Mouse (Mus musculus) embryonic facial prominence, embryonic 12.5 days (tissue): ENCODE measurements around the gene Rfwd3. TPM values are rescaled to one million over a fixed set of nuclear protein-coding genes. Genes with fewer than 3 reads are reported as not detected.
A peak's percentile ranks its signal among the peaks of the same experiment; 100 is the strongest.
"Not testable (repeated sequence)": the region's sequence is repeated elsewhere in the genome, so short reads cannot be mapped to it uniquely, and the experiment has no call there.

Experiments
- ATAC-seq: fragments of 200-750 bp; cut with Nextera tagmentation; 2 replicates; pipeline ENCODE4 v1.8.0; 2017; ENCODE audit not compliant: insufficient number of reproducible peaks, insufficient read depth, low FRiP score, low TSS enrichment
- H3K27ac ChIP-seq: fragments of 300-500 bp; sonication (generic); 2 replicates; pipeline ENCODE4 v1.5.1; 2016; ENCODE audit warnings: mild to moderate bottlenecking
- H3K27me3 ChIP-seq: fragments of 300-500 bp; sonication (generic); 2 replicates; pipeline ENCODE4 v1.6.1; 2016; ENCODE audit warnings: mild to moderate bottlenecking, moderate library complexity
- H3K36me3 ChIP-seq: fragments of 300-500 bp; sonication (generic); 2 replicates; pipeline ENCODE4 v1.6.1; 2016; ENCODE audit warnings: mild to moderate bottlenecking
- H3K4me1 ChIP-seq: fragments of 300-500 bp; sonication (generic); 2 replicates; pipeline ENCODE4 v1.6.1; 2016
- H3K4me2 ChIP-seq: fragments of 300-500 bp; sonication (generic); replicated peaks from 2 replicates; pipeline ENCODE4 v1.6.1; 2016; ENCODE audit warnings: mild to moderate bottlenecking, moderate library complexity
- H3K4me3 ChIP-seq: fragments of 300-500 bp; sonication (generic); 2 replicates; pipeline ENCODE4 v1.5.1; 2016; ENCODE audit warnings: mild to moderate bottlenecking
- H3K9ac ChIP-seq: fragments of 300-500 bp; sonication (generic); 2 replicates; pipeline ENCODE4 v1.6.1; 2016; ENCODE audit warnings: mild to moderate bottlenecking, moderate library complexity
- H3K9me3 ChIP-seq: fragments of 300-500 bp; sonication (generic); 2 replicates; pipeline ENCODE4 v1.6.1; 2016; ENCODE audit warnings: mild to moderate bottlenecking, moderate library complexity
- WGBS: fragments of 180-500 bp; shearing (Covaris S2); methylation state at CpG from one replicate; pipeline ENCODE4 v1.1.7; 2016; 5-methylcytosine and 5-hydroxymethylcytosine counted together
- polyA plus RNA-seq: library from polyadenylated mRNA; unstranded; fragments of >200 nt; fragmentation: Nextera tagmentation; extraction: Ambion mirVana; gene quantifications from 2 replicates; pipeline ENCODE4 v1.2.1, GENCODE M21; 2016

Rfwd3 gene
- polyA plus RNA-seq, 1 experiment from 2014 or later: 67.8 TPM

GRCm38 (mm10) chr8:111268277-111268676, 31.7 kb downstream of the Rfwd3 start:
- 0 out of 2 replicates have a peak, but pooled peaks cover 6% of the 10 kb centered on the region for H3K9me3 ChIP-seq
- no peak overlapping the region for H3K9ac ChIP-seq
- H3K27ac ChIP-seq: no peak overlapping the region
- ATAC-seq: no peak
- no peaks in the 10 kb centered on the region for H3K27me3 ChIP-seq
- no peak overlapping the region for H3K4me2 ChIP-seq
- peaks cover 17% of the 10 kb centered on the region for H3K36me3 ChIP-seq
- H3K4me1 ChIP-seq: no peaks in the 10 kb centered on the region
- H3K4me3 ChIP-seq: no peak overlapping the region
- WGBS: 74% methylated on average over 2 of the region's 2 CpGs

- peaks cover 12% of the 10 kb centered on the region; the same call in 1 of the 2 replicates for H3K36me3 ChIP-seq
- H3K27me3 ChIP-seq, H3K9ac ChIP-seq, H3K4me1 ChIP-seq, ATAC-seq, H3K4me3 ChIP-seq, H3K27ac ChIP-seq, H3K4me2 ChIP-seq, H3K9me3 ChIP-seq: not testable (repeated sequence)
- 69% methylated on average over 7 of the region's 7 CpGs for WGBS
Measured at GRCm38 (mm10) chr8:111266161-111266560, 33.9 kb downstream of the Rfwd3 start.

DNA sequence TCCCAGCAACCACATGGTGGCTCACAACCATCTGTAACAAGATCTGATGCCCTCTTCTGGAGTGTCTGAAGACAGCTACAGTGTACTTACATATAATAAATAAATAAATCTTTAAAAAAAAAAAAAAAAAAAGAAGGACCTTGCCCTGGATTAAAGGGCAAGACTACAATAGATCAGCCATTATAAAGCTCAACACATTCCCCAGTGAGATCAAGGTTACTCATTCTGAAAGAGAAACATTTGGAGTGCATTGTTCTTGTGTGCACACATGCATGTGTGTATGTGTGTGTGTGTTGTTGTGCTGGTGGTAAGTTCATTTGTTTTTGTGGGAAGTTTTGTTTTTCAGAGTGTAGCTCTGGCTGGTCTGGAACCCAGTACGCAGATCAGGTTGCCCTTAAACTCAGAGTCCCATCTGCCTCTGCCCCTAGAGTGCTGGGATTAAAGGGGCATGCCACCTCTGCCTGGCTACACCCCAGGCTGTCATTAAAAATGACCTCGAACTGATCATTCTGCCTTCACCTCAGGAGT, 35.3 kb downstream of the Rfwd3 start:
- Histone ChIP-seq H3K4me1 (no peaks in the 10 kb centered on the region), H3K27me3 (no peaks in the 10 kb centered on the region), H3K27ac (no peak overlapping the region), H3K9me3 (0 out of 2 replicates have a peak, but pooled peaks cover 6% of the 10 kb centered on the region), H3K36me3 (0 out of 2 replicates have a peak, but pooled peaks cover 5% of the 10 kb centered on the region), H3K4me3 (no peak overlapping the region), H3K9ac (no peak overlapping the region), H3K4me2 (no peak overlapping the region)
- WGBS: 72% methylated on average over 2 of the region's 2 CpGs
- ATAC-seq: no peak

- Histone ChIP-seq H3K4me2 (no peak overlapping the region), H3K27me3 (no peaks in the 10 kb centered on the region), H3K9ac (no peak overlapping the region), H3K27ac (no peak overlapping the region), H3K4me1 (peaks cover 7% of the 10 kb centered on the region), H3K4me3 (no peak overlapping the region), H3K36me3 (no peaks in the 10 kb centered on the region), H3K9me3 (0 out of 2 replicates have a peak, but pooled peaks cover 4% of the 10 kb centered on the region)
- 84% methylated on average over 4 of the region's 4 CpGs for WGBS
- no peak for ATAC-seq
Measured at GRCm38 (mm10) chr8:111261981-111262381, 38.0 kb downstream of the Rfwd3 start.

DNA sequence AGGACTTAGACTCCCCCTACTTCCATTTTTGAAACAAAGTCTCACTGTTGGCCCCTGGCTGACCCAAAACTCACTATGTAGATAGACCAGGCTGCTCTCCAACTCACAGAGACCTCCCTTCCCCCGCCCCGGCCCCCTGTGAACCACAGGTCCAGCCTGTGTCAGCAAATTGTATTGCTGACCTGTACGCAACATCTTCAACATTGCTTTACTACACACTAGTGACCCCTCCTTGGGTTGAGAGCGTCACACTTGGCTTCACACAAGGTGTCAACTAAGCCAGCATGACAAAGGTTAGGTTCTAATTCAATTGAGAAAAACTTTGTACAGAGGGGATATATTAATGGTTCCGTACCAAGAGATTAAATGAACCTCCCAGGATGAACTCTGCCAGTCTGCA, 39.8 kb downstream of the Rfwd3 start:
- no peak for ATAC-seq
- H3K4me3 ChIP-seq: no peak overlapping the region
- no peak overlapping the region; the same call in 1 of the 2 replicates for H3K4me2 ChIP-seq

DNA sequence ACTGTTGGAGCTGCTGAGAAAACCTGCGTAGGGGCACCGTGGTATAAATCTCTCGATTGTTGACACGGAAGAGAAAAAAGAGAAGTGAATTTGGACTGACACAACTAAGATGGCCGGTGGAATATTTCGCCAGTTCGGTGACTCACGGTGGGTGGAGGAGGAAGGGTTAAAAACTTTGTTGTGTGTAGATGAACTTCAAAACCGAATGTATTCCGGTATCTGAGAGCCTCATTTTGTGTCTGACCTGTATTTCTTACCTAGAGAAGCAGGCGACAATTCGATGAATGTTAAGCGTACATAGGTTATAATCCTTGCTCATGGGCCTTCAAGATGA, 40.6 kb downstream of the Rfwd3 start:
- ATAC-seq: no peak
- peak overlapping the region; percentile 99; the same call in 1 of the 2 replicates for H3K27ac ChIP-seq
- H3K9ac ChIP-seq: peak overlapping the region; percentile 96; the same call in 1 of the 2 replicates
- H3K27me3 ChIP-seq: no peaks in the 10 kb centered on the region
- H3K4me3 ChIP-seq: peak overlapping the region; percentile 86
- 11% methylated on average over 13 of the region's 13 CpGs for WGBS
- no peaks in the 10 kb centered on the region; the same call in 1 of the 2 replicates for H3K36me3 ChIP-seq
- H3K9me3 ChIP-seq: no peaks in the 10 kb centered on the region
- peaks cover 7% of the 10 kb centered on the region for H3K4me1 ChIP-seq
- peak overlapping the region; percentile 51 for H3K4me2 ChIP-seq

More for the DNA sequence above, 39.8 kb downstream of the Rfwd3 start:
- 93% methylated on average over 5 of the region's 5 CpGs for WGBS
- no peak overlapping the region for H3K9ac ChIP-seq
- no peaks in the 10 kb centered on the region; the same call in 1 of the 2 replicates for H3K36me3 ChIP-seq
- peaks cover 7% of the 10 kb centered on the region for H3K4me1 ChIP-seq
- no peaks in the 10 kb centered on the region for H3K9me3 ChIP-seq
- no peak overlapping the region for H3K27ac ChIP-seq
- H3K27me3 ChIP-seq: no peaks in the 10 kb centered on the region

DNA sequence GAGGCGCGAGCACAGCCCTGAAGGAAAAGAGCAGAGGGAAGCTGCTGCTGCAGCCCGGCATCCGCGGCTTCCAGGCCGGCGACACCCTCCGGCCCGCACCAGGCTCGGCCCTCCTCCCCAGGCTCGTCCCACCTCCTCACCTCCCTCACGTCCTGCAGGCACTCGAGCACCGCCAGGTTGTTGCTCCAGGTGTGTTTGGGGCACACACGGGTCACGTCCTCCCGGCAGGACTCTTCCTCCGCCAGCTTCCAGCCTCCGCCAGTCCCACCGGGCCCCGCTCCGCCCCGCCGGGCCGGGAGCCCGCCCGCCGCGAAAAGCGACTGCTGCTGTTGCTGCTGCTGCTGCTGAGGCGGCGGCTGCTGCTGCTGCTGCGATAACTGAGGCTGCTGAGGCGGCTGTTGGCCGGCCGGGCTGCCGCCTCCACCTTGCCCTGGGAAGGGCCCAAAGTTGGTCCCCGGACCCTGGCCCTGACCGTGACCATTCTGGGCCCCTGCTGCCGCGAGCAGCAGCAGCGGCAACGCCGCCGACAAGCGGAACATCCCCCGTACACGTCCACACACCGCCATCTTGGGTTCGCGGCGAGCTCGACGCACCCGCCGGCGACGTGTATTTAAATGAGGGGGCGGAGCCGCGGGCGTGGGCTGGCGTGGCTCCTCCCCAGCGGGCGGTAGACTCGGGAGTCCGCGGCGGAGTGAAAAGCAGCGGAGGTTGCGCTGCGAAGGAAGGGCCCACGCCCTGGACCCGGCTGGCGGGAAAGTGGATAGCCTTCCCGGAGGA, 41.2 kb downstream of the Rfwd3 start, which contains the start of gene Glg1:
Gene Glg1, minus strand, starts transcription at position 586 of the 777 bp plus-strand sequence.
- peak within 1 kb of the TSS; percentile 86 for H3K4me3 ChIP-seq
- peak within 1 kb of the TSS; percentile 51 for H3K4me2 ChIP-seq
- peak within 1 kb of the TSS; percentile 99 for H3K27ac ChIP-seq
- peaks cover 7% of the 10 kb centered on the region for H3K4me1 ChIP-seq
- no peaks in the 10 kb centered on the region for H3K27me3 ChIP-seq
- no peaks in the 10 kb centered on the region for H3K9me3 ChIP-seq
- 1% methylated on average over 74 of the region's 76 CpGs for WGBS
- ATAC-seq: peak; percentile 89
- H3K36me3 ChIP-seq: no peaks in the 10 kb centered on the region; the same call in 1 of the 2 replicates
- peak within 1 kb of the TSS; percentile 96 for H3K9ac ChIP-seq

DNA sequence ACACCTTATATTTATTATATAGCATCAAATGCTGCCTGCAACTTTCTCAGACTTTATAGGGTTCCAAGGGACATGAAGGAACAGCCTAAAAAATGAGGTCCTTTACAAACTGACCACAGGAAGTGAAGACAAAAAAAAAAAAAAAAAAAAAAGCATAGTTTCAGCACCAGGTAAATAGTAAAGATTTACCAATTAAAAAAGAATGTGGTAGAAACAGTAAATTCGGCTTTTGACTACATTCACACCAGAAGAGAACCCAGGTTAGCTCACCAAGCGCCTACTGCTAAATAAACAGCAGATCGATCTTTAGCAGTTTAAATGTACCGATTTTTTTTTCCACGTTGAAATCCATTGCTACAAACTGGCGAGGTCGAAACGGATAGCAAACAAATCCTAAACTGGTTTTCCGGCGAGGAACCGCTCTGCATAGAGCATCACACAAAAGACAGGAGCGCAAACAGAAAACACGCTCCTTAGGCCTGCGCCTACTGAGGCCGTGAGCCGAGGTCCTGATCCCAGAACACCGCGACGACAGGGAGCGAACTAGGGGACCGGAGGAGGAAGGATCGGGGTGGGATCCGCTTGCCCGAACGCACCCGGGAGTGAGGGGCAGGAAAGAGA, 41.9 kb downstream of the Rfwd3 start:
- Histone ChIP-seq H3K4me2 (peak overlapping the region; percentile 51), H3K36me3 (no peaks in the 10 kb centered on the region; the same call in 1 of the 2 replicates), H3K9ac (peak overlapping the region; percentile 96), H3K4me3 (peak overlapping the region; percentile 86), H3K27ac (peak overlapping the region; percentile 99), H3K9me3 (no peaks in the 10 kb centered on the region), H3K27me3 (no peaks in the 10 kb centered on the region), H3K4me1 (peaks cover 7% of the 10 kb centered on the region)
- peak; percentile 11; the same call in 1 of the 2 replicates for ATAC-seq
- WGBS: 1% methylated on average over 25 of the region's 26 CpGs

- no peaks in the 10 kb centered on the region for H3K27me3 ChIP-seq
- no peak overlapping the region for H3K9ac ChIP-seq
- 79% methylated on average over 4 of the region's 4 CpGs for WGBS
- H3K4me1 ChIP-seq: peaks cover 4% of the 10 kb centered on the region
- no peak overlapping the region for H3K27ac ChIP-seq
- H3K4me3 ChIP-seq: no peak overlapping the region
- H3K4me2 ChIP-seq: no peak overlapping the region
- ATAC-seq: no peak
- no peaks in the 10 kb centered on the region for H3K9me3 ChIP-seq
- H3K36me3 ChIP-seq: no peaks in the 10 kb centered on the region; the same call in 1 of the 2 replicates
Measured at GRCm38 (mm10) chr8:111252487-111253112, 47.4 kb downstream of the Rfwd3 start.

DNA sequence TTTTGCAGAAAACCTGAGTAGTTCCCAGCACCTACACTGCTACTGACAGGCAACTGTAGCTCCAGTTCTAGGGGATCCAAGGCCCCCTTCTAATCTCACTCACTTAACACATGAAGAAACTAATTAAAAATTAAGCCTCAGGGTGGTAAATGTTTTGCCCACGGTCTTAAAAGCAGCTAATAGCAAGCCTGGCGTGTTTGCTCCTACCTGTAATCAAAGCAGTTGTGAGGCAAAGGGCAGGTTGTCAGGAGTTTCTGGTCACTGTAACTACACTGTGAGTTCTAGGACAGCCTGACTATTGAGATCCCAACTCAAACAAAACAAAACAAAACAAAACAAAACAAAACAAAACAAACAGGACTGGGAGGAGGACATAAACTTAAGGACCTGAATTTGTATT, 49.9 kb downstream of the Rfwd3 start:
- WGBS: 70% methylated on average over 2 of the region's 2 CpGs
- Histone ChIP-seq H3K9me3 (no peaks in the 10 kb centered on the region), H3K4me3 (no peak overlapping the region), H3K4me1 (no peaks in the 10 kb centered on the region), H3K4me2 (no peak overlapping the region), H3K27me3 (no peaks in the 10 kb centered on the region), H3K36me3 (no peaks in the 10 kb centered on the region), H3K27ac (no peak overlapping the region), H3K9ac (no peak overlapping the region)
- ATAC-seq: no peak

DNA sequence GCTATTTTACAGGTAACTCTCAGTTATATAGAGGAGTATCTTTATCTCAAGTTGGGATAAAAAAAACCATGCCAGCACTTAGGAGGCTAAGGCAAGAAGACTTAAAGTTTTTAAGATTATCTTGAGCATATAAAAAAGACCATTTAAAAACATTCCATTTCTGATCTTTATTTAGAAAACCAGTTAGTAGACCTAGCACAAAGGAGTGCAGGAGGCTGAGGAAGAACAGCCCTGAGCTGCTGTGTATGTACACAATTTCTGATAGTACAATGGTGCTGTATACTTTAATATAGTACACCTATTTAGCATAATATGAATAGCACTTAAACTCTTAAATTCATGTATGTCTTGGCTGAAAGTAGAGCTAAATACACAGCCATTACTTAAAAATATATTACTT, 51.9 kb downstream of the Rfwd3 start:
- ATAC-seq: no peak
- Histone ChIP-seq H3K9me3 (no peaks in the 10 kb centered on the region), H3K27me3 (no peaks in the 10 kb centered on the region), H3K9ac (no peak overlapping the region), H3K4me3 (no peak overlapping the region), H3K4me1 (no peaks in the 10 kb centered on the region), H3K36me3 (no peaks in the 10 kb centered on the region), H3K27ac (no peak overlapping the region), H3K4me2 (no peak overlapping the region)
